Mouse (Mus musculus) Patski (cell line): ENCODE measurements at regions not wholly inside any gene's neighbourhood (a gene's known extent, or its start where the extent isn't known, plus 50 kb on each side); places are given as distances from the start of the nearest gene placed in this dataset.

ENCODE experiments used
- ATAC-seq: fragments of 100-300 bp; one replicate; pipeline ENCODE4 v1.8.0; 2021
- CTCF ChIA-PET: fragments of 350-600 bp; sonication (Branson Sonifier 250); formaldehyde crosslinking; loops from one replicate; lab custom pipeline; 2022; ENCODE audit warnings: inconsistent platforms; lab: Charles Lee
- POLR2A ChIA-PET: fragments of 350-600 bp; sonication (Branson Sonifier 250); formaldehyde crosslinking; loops from one replicate; lab custom pipeline; 2022; ENCODE audit warnings: antibody characterized with exemption, inconsistent platforms; lab: Charles Lee
- DNase-seq: peaks from one replicate; pipeline ENCODE4 v3.0.0-alpha.2; 2011; ENCODE audit warnings: low read depth, low spot score
- H3K27me3 ChIP-seq: fragments of 371-371 bp; one replicate; pipeline ENCODE4 v1.5.1; 2021
- CTCF ChIP-seq: fragments of 100-300 bp; IDR thresholded peaks from one replicate; pipeline ENCODE4 v1.5.1; 2021
- in situ Hi-C: fragments of 300-500 bp; cut with MboI; formaldehyde crosslinking; loops from 3 replicates; pipeline ENCODE4 v1.11.1; 2018; ENCODE audit warnings: low pct_unique_long_range_greater_than_20kb, mixed read lengths

DNA sequence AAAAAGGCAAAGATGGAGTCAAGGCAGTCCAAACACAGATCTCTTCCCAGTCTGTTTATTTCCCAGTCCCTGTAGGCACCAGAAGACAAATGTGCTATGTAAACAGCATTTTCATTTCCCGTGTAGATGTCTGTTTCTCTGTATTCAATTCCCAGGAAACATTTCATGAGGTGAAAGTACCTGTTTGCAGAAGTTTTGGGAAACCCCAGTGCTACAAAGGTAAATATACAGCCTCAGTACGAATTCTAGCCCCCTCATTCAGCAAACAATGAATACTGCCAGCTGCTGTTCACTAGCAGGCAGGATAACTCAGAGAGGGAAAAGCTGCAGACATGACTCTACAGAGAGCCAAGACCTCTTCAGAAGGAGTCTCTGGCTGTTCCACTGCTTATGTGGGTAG is 176.4 kb upstream of the Fam19a1 start:
- CTCF ChIA-PET, result no interaction called here
- no peak for DNase-seq
- no peak for TF ChIP-seq CTCF
- H3K27me3 ChIP-seq, result no peaks in the 10 kb centered on the region
- no peak for ATAC-seq
- POLR2A ChIA-PET, result no interaction called here
- in situ Hi-C loops, result no loop called here

- in situ Hi-C loops, result no loop called here
- ChIA-PET POLR2A (no interaction called here), CTCF (no interaction called here)
- TF ChIP-seq CTCF, result no peak
- DNase-seq, result no peak
- H3K27me3 ChIP-seq, result no peaks in the 10 kb centered on the region
- ATAC-seq, result no peak
Measured at GRCm38 (mm10) chr6:95939052-95939451, 173.9 kb upstream of the Fam19a1 start.

DNA sequence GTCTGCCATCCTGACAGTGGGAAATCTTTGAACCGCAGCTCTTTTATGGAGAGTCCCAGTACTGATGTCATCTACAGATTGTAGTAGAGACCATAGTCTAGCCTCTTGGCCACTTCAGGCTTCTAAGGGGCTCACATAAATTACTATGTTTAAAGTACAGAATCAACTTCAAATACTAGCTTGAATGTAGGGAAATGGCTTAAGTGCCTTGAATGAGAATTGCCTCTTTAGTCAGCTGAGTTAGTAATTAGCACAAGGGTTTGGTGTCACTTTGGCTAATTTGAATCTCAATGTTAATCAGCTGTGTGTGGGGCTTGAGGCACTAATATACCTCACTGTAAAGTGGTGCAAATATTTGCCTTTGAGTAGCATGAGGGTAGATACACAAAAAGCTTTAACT is 152.2 kb upstream of the Fam19a1 start:
- CTCF ChIA-PET, result interaction anchor here (1.5 kb wide), 1 partner anchor 34 kb away, joined by 3 read pairs; no protein-coding TSS in a partner anchor

GRCm38 (mm10) chr6:95966231-95966630 is 146.7 kb upstream of the Fam19a1 start:
- DNase-seq (no peak), ATAC-seq (no peak)
- no peak for TF ChIP-seq CTCF
- in situ Hi-C loops, result no loop called here
- ChIA-PET CTCF (no interaction called here), POLR2A (no interaction called here)
- peaks cover 15% of the 10 kb centered on the region for H3K27me3 ChIP-seq

More for the DNA sequence above, 152.2 kb upstream of the Fam19a1 start:
- H3K27me3 ChIP-seq, result peaks cover 7% of the 10 kb centered on the region
- DNase-seq (no peak), ATAC-seq (no peak)
- POLR2A ChIA-PET, result no interaction called here
- no peak for TF ChIP-seq CTCF
- in situ Hi-C loops, result no loop called here

GRCm38 (mm10) chr6:95975994-95976393 is 137.0 kb upstream of the Fam19a1 start:
- no peak for TF ChIP-seq CTCF
- in situ Hi-C loops, result no loop called here
- ChIA-PET POLR2A (no interaction called here), CTCF (no interaction called here)
- no peaks in the 10 kb centered on the region for H3K27me3 ChIP-seq
- no peak for ATAC-seq
- no peak for DNase-seq

- ATAC-seq (no peak), DNase-seq (no peak)
- peaks cover 15% of the 10 kb centered on the region for H3K27me3 ChIP-seq
- TF ChIP-seq CTCF, result no peak
- ChIA-PET POLR2A (no interaction called here), CTCF (no interaction called here)
- in situ Hi-C loops, result no loop called here
Measured at GRCm38 (mm10) chr6:95997037-95997436, 115.9 kb upstream of the Fam19a1 start.

DNA sequence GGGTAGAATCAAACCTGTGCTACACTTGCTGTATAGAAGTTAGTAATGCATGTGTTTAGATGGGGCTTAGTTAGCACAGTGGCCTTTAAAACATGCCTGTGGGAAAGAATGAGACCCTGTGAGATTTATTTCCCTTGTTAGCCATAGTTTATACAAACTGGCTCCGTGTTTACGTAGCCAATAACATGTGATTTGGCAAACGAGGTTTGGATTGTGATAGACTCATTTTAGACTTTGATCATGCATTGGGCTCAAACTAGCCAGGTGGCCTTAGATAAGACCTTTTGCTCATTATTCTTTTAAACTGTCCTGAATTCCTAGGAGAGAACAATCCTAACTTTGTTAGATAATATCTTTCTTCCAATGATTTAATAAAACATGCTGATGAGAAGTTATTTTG is 115.2 kb upstream of the Fam19a1 start:
- POLR2A ChIA-PET, result no interaction called here
- peaks cover 15% of the 10 kb centered on the region for H3K27me3 ChIP-seq
- in situ Hi-C loops, result no loop called here
- CTCF ChIA-PET, result no interaction called here
- DNase-seq, result no peak
- TF ChIP-seq CTCF, result no peak
- ATAC-seq, result no peak

GRCm38 (mm10) chr6:95999441-95999840 is 113.5 kb upstream of the Fam19a1 start:
- in situ Hi-C loops, result no loop called here
- DNase-seq (no peak), ATAC-seq (no peak)
- ChIA-PET POLR2A (no interaction called here), CTCF (no interaction called here)
- H3K27me3 ChIP-seq, result peaks cover 15% of the 10 kb centered on the region
- no peak for TF ChIP-seq CTCF

- ChIA-PET CTCF (no interaction called here), POLR2A (no interaction called here)
- no peak for ATAC-seq
- no peak for TF ChIP-seq CTCF
- in situ Hi-C loops, result no loop called here
- H3K27me3 ChIP-seq, result peaks cover 15% of the 10 kb centered on the region
- no peak for DNase-seq
Measured at GRCm38 (mm10) chr6:96000011-96000476, 112.9 kb upstream of the Fam19a1 start.

DNA sequence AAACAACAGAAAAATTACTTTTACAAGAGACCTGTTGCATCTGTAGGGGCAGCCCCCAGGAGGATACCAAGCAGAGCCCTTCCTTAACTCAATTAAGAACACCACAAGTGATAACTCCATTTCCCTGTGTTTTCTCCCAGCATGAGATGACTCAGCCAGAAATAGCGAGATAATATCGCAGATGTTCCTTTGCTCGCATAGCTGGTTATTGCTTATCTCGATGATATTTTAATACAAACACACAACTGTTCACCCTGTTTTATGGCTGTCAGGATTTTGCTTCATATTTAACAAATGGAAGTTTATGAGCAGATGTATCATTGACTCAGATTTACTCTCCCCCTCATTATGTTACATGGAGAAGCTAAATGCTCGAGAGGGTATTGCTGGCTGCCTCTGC is 101.7 kb upstream of the Fam19a1 start:
- DNase-seq (no peak), ATAC-seq (no peak)
- no peak for TF ChIP-seq CTCF
- in situ Hi-C loops, result no loop called here
- H3K27me3 ChIP-seq, result peaks cover 15% of the 10 kb centered on the region
- ChIA-PET POLR2A (no interaction called here), CTCF (no interaction called here)

GRCm38 (mm10) chr6:96028022-96028704 is 84.8 kb upstream of the Fam19a1 start:
- no peak for ATAC-seq
- DNase-seq, result no peak
- TF ChIP-seq CTCF, result no peak

More at GRCm38 (mm10) chr6:96028022-96028704, 84.8 kb upstream of the Fam19a1 start:
- ChIA-PET POLR2A (interaction anchor here (0.7 kb wide), 1 partner anchor 83 kb away, joined by 5 read pairs; no protein-coding TSS in a partner anchor), CTCF (interaction anchor here (1.0 to 1.5 kb wide), 2 partner anchors 16 to 21 kb away, joined by 3 read pairs; no protein-coding TSS in a partner anchor)
- H3K27me3 ChIP-seq, result peaks cover 3% of the 10 kb centered on the region
- in situ Hi-C loops, result no loop called here
